Mouse (Mus musculus): ENCODE measurements at regions not wholly inside any gene's neighbourhood (a gene's known extent, or its start where the extent isn't known, plus 50 kb on each side); places are given as distances from the start of the nearest gene placed in this dataset.

- H3K4me1 ChIP-seq (replicated peaks; ENCODE audit: control insufficient read depth, insufficient read depth, low read length), result no peaks in the 10 kb centered on the region
- no peak overlapping the region for H3K4me2 ChIP-seq (replicated peaks; ENCODE audit: low read depth)
- WGBS, result 46% methylated on average over 9 of the region's 9 CpGs
- no peak overlapping the region for H3K27ac ChIP-seq (ENCODE audit: low read depth, low read length)
- H3K4me3 ChIP-seq (ENCODE audit: low read depth, low read length), result no peak overlapping the region
- no peaks in the 10 kb centered on the region for H3K36me3 ChIP-seq (ENCODE audit: control insufficient read depth, insufficient read depth)
- TF ChIP-seq CTCF (IDR thresholded peaks at IDR 0.05; ENCODE audit: low read depth), result no peak
- no peak overlapping the region for H3K9ac ChIP-seq (ENCODE audit: low read depth, low read length)
- ATAC-seq, result no peak
- H3K9me3 ChIP-seq (ENCODE audit: control insufficient read depth), result no peaks in the 10 kb centered on the region
- H3K27me3 ChIP-seq (replicated peaks; ENCODE audit: control insufficient read depth, insufficient read depth, low read length), result no peaks in the 10 kb centered on the region
Measured at GRCm38 (mm10) chr13:57314512-57314911, 418.7 kb upstream of the Trpc7 start.

GRCm38 (mm10) chr13:57313731-57314130, 417.9 kb upstream of the Trpc7 start:
- WGBS, result 43% methylated on average over 2 of the region's 2 CpGs
- Histone ChIP-seq H3K27me3 (replicated peaks; ENCODE audit: control insufficient read depth, insufficient read depth, low read length) (no peaks in the 10 kb centered on the region), H3K9me3 (ENCODE audit: control insufficient read depth) (no peaks in the 10 kb centered on the region)

GRCm38 (mm10) chr13:57311235-57311634, 415.4 kb upstream of the Trpc7 start:
- H3K9me3 ChIP-seq (ENCODE audit: control insufficient read depth), result no peaks in the 10 kb centered on the region
- no peaks in the 10 kb centered on the region for H3K27me3 ChIP-seq (replicated peaks; ENCODE audit: control insufficient read depth, insufficient read depth, low read length)
- no peak for ATAC-seq
- H3K9ac ChIP-seq (ENCODE audit: low read depth, low read length), result no peak overlapping the region
- no peak for TF ChIP-seq CTCF (IDR thresholded peaks at IDR 0.05; ENCODE audit: low read depth)
- H3K4me3 ChIP-seq (ENCODE audit: low read depth, low read length), result no peak overlapping the region
- no peaks in the 10 kb centered on the region for H3K36me3 ChIP-seq (ENCODE audit: control insufficient read depth, insufficient read depth)
- H3K27ac ChIP-seq (ENCODE audit: low read depth, low read length), result no peak overlapping the region
- 34% methylated on average over 2 of the region's 2 CpGs for WGBS
- no peaks in the 10 kb centered on the region for H3K4me1 ChIP-seq (replicated peaks; ENCODE audit: control insufficient read depth, insufficient read depth, low read length)
- no peak overlapping the region for H3K4me2 ChIP-seq (replicated peaks; ENCODE audit: low read depth)

More at GRCm38 (mm10) chr13:57313731-57314130, 417.9 kb upstream of the Trpc7 start:
- Histone ChIP-seq H3K27ac (ENCODE audit: low read depth, low read length) (no peak overlapping the region), H3K4me3 (ENCODE audit: low read depth, low read length) (no peak overlapping the region), H3K36me3 (ENCODE audit: control insufficient read depth, insufficient read depth) (no peaks in the 10 kb centered on the region), H3K9ac (ENCODE audit: low read depth, low read length) (no peak overlapping the region), H3K4me1 (replicated peaks; ENCODE audit: control insufficient read depth, insufficient read depth, low read length) (no peaks in the 10 kb centered on the region), H3K4me2 (replicated peaks; ENCODE audit: low read depth) (no peak overlapping the region)
- TF ChIP-seq CTCF (IDR thresholded peaks at IDR 0.05; ENCODE audit: low read depth), result no peak
- ATAC-seq, result no peak

- no peak for ATAC-seq
- H3K36me3 ChIP-seq (ENCODE audit: control insufficient read depth, insufficient read depth), result no peaks in the 10 kb centered on the region
- 84% methylated on average over 4 of the region's 4 CpGs for WGBS
- no peak overlapping the region for H3K9ac ChIP-seq (ENCODE audit: low read depth, low read length)
- no peak overlapping the region for H3K27ac ChIP-seq (ENCODE audit: low read depth, low read length)
- H3K9me3 ChIP-seq (ENCODE audit: control insufficient read depth), result no peaks in the 10 kb centered on the region
- H3K4me2 ChIP-seq (replicated peaks; ENCODE audit: low read depth), result no peak overlapping the region
- H3K4me3 ChIP-seq (ENCODE audit: low read depth, low read length), result no peak overlapping the region
- peak; percentile 23; the same call in 1 of the 2 replicates for TF ChIP-seq CTCF (IDR thresholded peaks at IDR 0.05; ENCODE audit: low read depth)
- no peaks in the 10 kb centered on the region for H3K27me3 ChIP-seq (replicated peaks; ENCODE audit: control insufficient read depth, insufficient read depth, low read length)
- no peaks in the 10 kb centered on the region for H3K4me1 ChIP-seq (replicated peaks; ENCODE audit: control insufficient read depth, insufficient read depth, low read length)
Measured at GRCm38 (mm10) chr13:57309618-57310017, 413.8 kb upstream of the Trpc7 start.

GRCm38 (mm10) chr13:57307971-57308903, 412.4 kb upstream of the Trpc7 start:
- no peaks in the 10 kb centered on the region for H3K9me3 ChIP-seq (ENCODE audit: control insufficient read depth)
- TF ChIP-seq CTCF (IDR thresholded peaks at IDR 0.05; ENCODE audit: low read depth), result no peak
- H3K27me3 ChIP-seq (replicated peaks; ENCODE audit: control insufficient read depth, insufficient read depth, low read length), result no peaks in the 10 kb centered on the region
- no peak overlapping the region for H3K27ac ChIP-seq (ENCODE audit: low read depth, low read length)
- no peaks in the 10 kb centered on the region for H3K36me3 ChIP-seq (ENCODE audit: control insufficient read depth, insufficient read depth)
- no peak overlapping the region for H3K9ac ChIP-seq (ENCODE audit: low read depth, low read length)
- H3K4me2 ChIP-seq (replicated peaks; ENCODE audit: low read depth), result no peak overlapping the region
- ATAC-seq, result no peak
- no peaks in the 10 kb centered on the region for H3K4me1 ChIP-seq (replicated peaks; ENCODE audit: control insufficient read depth, insufficient read depth, low read length)
- whole genome bisulfite sequencing, result 44% methylated on average over 20 of the region's 20 CpGs
- no peak overlapping the region for H3K4me3 ChIP-seq (ENCODE audit: low read depth, low read length)

GRCm38 (mm10) chr13:57305586-57305985, 409.8 kb upstream of the Trpc7 start:
- no peak for TF ChIP-seq CTCF (IDR thresholded peaks at IDR 0.05; ENCODE audit: low read depth)
- Histone ChIP-seq H3K4me1 (replicated peaks; ENCODE audit: control insufficient read depth, insufficient read depth, low read length) (no peaks in the 10 kb centered on the region), H3K36me3 (ENCODE audit: control insufficient read depth, insufficient read depth) (no peaks in the 10 kb centered on the region), H3K9ac (ENCODE audit: low read depth, low read length) (no peak overlapping the region), H3K27ac (ENCODE audit: low read depth, low read length) (no peak overlapping the region), H3K4me2 (replicated peaks; ENCODE audit: low read depth) (no peak overlapping the region), H3K9me3 (ENCODE audit: control insufficient read depth) (no peaks in the 10 kb centered on the region), H3K4me3 (ENCODE audit: low read depth, low read length) (no peak overlapping the region), H3K27me3 (replicated peaks; ENCODE audit: control insufficient read depth, insufficient read depth, low read length) (no peaks in the 10 kb centered on the region)
- no peak for ATAC-seq
- WGBS, result 90% methylated on average over 7 of the region's 7 CpGs
